Mouse (Mus musculus): ENCODE data around the gene Sgcd. TPM values are rescaled to one million over a fixed set of nuclear protein-coding genes. Genes with fewer than 3 reads are reported as not detected.

The Sgcd gene
- total RNA-seq, 1 experiment from 2014 or later: not detected

DNA sequence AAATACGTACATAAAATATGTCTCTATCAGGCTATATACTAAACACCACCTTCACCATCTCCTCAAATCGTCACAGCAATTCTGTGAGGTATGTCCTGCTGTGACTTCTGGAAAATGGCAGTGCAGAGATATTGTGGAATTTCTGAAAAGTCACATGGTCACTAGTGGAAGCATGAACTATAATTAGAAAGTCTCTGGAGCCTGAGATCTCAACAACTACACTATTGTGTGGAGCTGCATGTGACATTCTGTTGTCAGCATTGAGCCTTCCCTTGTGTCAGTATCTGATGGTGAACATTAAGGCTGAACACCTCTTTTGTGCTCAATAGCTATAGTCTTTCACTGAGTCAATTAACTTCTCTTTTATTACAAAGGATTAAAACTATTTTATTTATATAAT, 637.2 kb downstream of the Sgcd start:
- no peak for ATAC-seq (replicated peaks; ENCODE audit: insufficient number of reproducible peaks, low FRiP score, low TSS enrichment, poor library complexity, severe bottlenecking)

DNA sequence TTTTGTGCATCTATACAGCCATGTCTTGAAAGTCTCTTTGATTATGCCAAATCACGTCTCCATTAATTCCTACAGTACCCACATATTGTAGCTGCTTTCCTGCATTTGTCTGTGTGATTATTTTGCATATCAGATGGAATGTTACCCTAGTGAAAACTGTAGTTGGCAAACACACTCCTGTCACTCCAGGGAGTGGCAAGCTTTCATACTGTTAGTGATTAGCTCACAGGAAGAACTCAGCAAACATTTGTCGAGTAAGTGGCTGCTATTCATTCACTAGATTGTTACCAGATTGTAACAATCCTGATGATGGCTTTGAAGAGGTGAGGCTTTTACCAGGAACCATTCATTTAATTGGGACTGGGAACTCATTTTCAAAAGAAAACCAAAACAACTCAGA, 645.3 kb downstream of the Sgcd start:
- no peak for ATAC-seq (replicated peaks; ENCODE audit: insufficient number of reproducible peaks, low FRiP score, low TSS enrichment, poor library complexity, severe bottlenecking)

DNA sequence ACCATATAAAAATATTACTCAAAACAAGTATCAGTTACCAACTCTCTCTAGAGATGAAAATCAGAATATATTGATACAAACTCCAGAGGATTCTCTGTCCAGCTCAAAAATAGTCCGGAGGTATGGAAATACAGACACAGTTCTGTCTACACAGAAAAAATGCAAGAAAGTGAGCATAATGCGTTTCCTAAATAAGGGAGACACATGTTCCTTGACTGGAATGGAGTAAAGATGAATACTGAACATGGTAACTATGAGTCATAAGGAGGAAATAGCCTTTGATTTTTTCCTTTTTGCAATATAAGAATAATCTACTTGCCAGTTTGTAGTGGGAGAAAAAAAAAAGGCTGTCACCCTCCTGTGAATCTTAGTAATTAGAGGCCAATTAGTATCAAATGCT, 655.1 kb downstream of the Sgcd start:
- ATAC-seq (replicated peaks; ENCODE audit: insufficient number of reproducible peaks, low FRiP score, low TSS enrichment, poor library complexity, severe bottlenecking): no peak

DNA sequence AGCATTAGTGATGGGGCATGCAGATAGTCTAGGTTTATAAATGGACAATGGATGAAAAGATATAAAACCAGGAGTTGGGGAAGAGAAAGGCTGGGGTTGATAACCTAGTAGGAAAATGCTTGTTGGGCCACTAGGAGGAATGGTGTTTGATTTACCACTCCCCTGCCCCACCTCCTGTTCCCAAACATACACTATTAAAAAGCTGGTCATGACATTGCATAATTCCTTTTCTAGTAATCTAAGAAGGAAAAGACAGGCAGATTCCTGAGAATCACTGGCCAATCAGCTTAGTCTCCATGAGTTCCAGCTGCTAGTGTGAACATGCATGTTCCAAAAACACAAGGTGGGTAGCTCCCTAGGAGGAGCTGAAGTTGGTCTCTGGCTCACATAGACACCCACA, 683.2 kb downstream of the Sgcd start:
- ATAC-seq (replicated peaks; ENCODE audit: insufficient number of reproducible peaks, low FRiP score, low TSS enrichment, poor library complexity, severe bottlenecking): no peak

DNA sequence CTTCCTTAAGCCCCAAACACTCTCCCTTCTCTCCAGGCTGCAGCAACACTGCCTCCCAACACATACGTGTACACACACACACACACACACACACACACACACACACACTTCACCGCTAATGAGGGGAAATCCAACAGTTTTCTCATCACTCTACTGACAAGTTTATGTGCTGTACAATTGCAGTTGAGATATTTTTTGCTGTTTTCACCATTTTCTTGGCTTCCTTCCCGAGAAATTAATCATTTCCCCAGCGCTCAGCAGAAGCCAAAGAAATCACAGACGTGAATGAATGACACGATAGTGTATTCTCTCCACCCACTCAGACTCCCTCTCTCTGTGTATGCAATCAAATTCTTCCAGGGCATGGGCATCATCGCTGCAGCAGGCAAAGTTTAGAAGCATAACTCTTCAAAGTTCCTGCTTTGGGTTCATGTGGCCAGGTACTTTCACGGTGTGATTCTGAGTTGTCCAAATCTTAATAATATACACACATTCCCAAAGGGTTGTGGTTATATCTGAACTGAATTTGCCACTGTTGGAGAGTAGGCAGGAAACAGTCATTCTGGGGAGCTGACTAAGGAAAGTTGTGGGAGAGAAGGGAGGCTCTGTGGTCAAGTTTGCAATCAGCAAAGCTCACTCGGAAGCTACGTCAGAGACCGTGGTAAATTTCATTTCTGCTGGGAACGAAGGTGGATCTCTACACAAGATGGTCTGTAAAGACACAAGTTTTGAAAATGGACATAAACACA, 683.9 kb downstream of the Sgcd start:
- ATAC-seq (replicated peaks; ENCODE audit: insufficient number of reproducible peaks, low FRiP score, low TSS enrichment, poor library complexity, severe bottlenecking): no peak

DNA sequence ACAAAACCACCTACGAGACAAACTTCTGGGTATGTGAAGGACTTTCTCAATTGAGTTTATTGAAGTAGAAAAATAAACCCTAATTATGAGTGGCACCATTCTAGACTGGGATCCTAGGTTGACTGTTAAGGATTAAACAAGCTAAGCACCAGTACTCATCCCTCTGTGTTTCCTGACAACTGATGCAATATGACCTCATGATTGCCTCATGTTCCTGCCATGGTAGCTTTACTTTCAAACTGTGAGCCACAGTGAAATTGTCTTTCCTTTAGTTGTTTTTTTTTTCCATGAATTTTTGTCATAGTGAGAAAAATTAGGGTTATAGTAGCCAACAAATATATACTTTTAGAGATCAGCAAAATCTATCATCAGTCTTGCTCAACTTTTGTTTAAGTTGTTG, 689.0 kb downstream of the Sgcd start:
- ATAC-seq (replicated peaks; ENCODE audit: insufficient number of reproducible peaks, low FRiP score, low TSS enrichment, poor library complexity, severe bottlenecking): no peak

DNA sequence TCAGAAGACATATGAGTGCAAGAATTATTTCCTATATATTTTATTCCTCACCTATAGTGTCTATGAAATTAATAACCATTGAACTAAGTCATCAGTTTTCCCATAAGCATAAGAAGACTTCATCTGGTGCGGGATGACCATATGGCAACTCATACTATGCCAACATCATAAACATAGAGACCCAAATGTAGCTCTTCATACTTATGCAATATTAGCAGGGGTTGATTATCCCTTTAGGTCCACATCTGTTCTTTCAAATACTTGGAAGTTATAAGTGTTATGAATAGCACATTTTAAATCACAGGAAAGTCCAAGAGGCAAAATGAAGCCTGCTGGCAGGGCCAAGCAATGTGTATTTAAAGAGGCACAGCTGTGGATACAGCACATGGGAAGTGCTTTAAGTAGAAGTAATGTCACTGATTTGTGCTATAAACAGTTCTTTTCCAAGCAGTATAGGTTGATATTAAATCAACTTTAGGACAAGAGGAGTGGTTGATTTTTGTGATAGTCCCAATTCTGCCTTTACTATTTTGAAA, 690.9 kb downstream of the Sgcd start:
- ATAC-seq (replicated peaks; ENCODE audit: insufficient number of reproducible peaks, low FRiP score, low TSS enrichment, poor library complexity, severe bottlenecking): no peak

DNA sequence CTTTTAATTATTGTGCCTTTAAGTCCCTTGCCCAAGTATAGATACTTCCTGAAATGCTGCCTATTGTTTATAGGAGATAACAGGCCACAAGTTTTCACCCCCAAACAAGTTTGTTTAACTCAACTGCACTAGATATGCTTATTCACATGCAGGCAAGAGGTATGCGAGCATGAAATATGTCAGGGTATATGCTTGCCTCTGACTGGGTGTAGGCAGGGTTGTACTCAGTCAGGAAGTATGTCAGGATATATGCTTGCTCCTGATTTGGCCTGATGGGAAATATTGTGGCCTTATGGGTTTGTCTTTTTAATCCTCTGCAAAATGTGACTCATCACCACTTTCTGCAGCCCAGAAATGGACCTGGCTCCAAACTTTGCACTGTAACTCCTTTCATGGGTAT, 694.0 kb downstream of the Sgcd start:
- ATAC-seq (replicated peaks; ENCODE audit: insufficient number of reproducible peaks, low FRiP score, low TSS enrichment, poor library complexity, severe bottlenecking): no peak

DNA sequence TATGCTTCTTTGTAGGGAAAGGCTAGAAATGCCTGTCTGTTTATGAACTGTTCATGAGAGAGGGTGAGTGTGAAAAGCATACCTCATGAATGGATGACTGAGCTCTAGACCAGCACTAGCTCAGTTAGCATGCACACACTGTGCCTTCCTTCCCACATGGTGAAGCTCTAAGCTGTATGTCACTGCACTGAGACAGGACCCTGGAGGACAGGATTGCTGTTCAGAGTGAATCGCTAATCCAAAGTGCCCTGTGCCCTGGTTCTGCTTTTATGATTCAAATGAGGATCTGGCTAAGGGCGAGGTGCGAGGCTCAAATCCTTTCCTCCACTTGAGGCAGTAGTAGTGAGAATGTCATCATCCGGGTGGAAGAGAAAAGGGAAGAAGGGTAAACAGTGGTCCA, 712.2 kb downstream of the Sgcd start:
- no peak for ATAC-seq (replicated peaks; ENCODE audit: insufficient number of reproducible peaks, low FRiP score, low TSS enrichment, poor library complexity, severe bottlenecking)

DNA sequence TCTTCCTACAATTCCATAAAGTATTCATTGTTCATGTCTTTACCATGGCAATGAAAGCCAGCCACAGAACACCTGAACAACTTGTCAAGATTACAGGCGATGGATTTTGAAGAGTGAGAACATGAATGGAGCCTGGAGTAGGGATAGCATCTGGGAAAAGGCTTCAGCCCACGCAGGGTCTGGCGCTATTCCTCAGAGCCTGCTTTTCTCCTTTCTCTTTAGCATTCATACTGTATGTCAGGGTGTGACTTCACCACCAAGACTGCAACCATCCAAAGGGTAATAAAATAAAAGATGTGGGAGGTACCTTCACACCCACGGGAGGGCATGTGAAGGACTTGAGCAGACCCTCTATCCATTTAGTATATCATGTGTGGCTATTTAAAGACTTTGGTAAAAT, 720.2 kb downstream of the Sgcd start:
- no peak for ATAC-seq (replicated peaks; ENCODE audit: insufficient number of reproducible peaks, low FRiP score, low TSS enrichment, poor library complexity, severe bottlenecking)

DNA sequence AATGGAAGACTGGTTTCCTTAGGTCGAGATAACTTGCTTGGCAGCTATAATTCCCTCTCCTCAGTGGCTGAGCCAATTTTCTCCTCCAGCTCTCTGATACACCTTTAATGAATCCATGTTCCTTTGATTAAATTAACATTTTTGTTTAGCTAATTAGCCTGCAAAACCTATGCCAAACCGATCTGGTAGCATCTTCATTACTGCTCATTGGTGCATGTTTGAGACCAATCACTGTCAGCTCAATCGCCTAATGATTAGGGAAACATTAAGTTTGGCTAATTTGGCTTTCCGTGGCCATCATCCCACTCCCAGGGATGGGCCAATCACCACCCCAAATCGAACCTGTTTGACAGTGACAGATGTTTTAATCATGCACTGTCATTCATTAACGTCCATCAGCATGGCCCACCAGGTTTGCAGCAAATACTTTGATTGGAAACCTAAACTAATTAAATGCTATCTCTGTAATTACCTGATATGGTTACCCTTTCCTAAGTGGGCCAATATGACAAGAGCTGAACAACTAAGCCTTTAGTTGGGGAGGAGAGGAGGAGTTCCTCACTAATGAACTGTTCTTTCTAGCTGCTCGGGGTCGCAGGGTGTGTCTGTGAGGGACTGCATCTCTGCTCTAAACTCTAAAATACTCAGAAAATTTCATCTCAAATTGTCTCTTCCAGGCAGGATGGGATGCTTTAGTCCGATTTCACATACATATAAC, 724.3 kb downstream of the Sgcd start:
- no peak for ATAC-seq (replicated peaks; ENCODE audit: insufficient number of reproducible peaks, low FRiP score, low TSS enrichment, poor library complexity, severe bottlenecking)

DNA sequence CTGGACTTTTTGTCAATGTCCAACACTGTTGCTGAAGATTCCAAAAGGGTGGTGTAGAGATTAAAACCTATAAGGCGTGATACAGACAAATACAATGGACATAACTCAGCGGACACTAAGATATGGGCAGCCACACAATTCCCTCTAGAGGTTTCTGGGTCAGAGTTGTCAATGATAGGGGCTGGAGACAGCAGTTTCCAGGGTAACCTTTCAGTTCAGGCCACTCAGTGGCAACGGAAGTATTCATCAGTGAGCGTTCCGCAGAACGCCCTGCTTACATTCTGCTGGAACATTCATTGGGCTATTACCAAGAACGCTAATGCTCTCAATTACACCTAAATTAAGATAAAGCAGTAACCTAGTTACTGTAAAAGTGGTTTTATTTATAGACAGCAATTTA, 738.5 kb downstream of the Sgcd start:
- ATAC-seq (replicated peaks; ENCODE audit: insufficient number of reproducible peaks, low FRiP score, low TSS enrichment, poor library complexity, severe bottlenecking): no peak

DNA sequence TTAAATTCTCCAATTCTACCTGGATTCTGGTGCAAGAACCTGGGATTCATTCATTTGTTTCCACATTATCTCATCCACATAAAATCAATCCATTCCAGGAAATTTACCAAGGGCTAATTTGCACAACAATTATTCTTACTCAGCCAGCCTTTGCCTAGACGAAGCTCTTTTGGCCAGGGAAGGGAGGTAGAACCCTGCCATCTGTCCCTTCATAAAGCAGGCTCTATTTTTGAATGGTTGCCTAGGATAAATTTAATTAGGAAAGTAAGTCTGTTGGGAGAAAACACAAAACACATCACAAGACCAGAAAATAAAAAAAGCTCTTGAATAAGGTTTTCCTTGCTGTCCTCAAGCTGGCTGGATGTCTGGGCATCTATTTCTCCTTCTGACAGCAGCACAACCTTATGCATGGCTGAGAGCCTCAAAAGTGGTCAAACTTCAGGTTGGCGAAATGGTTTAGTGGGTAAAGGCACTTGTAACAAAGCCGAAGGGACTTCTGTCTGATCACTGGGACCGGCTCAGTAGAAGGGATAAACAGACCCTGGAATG, 740.4 kb downstream of the Sgcd start:
- ATAC-seq (replicated peaks; ENCODE audit: insufficient number of reproducible peaks, low FRiP score, low TSS enrichment, poor library complexity, severe bottlenecking): no peak

DNA sequence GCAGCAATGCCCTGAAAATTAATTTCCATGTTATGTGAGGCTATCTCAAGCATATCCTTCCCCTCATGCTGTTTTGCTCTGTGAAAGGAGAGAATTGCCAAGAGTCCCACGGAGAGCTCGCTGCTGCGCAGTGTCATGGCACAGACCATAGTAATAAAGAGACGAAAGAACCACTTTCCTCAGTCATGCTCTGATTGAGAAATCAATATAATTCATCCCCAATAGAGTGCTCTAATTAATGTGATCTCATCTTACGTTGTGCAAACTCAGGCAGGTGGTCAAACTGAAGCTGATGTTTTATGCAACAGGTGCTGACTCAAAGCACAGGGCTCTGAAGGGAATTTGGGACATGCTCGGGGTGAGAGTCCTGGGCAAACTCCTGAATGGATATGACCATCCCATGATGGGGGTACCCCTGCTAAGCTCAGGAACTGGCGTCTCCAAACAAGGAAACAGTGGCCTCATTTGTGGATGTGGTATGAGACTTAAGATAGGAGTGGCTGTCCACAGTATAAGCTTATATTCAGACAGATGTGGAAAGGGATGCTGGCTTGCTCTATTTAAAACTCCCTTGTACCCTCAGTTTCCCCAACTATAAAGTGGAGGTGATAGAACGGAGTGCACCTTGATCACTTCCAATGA, 740.9 kb downstream of the Sgcd start:
- no peak for ATAC-seq (replicated peaks; ENCODE audit: insufficient number of reproducible peaks, low FRiP score, low TSS enrichment, poor library complexity, severe bottlenecking)

DNA sequence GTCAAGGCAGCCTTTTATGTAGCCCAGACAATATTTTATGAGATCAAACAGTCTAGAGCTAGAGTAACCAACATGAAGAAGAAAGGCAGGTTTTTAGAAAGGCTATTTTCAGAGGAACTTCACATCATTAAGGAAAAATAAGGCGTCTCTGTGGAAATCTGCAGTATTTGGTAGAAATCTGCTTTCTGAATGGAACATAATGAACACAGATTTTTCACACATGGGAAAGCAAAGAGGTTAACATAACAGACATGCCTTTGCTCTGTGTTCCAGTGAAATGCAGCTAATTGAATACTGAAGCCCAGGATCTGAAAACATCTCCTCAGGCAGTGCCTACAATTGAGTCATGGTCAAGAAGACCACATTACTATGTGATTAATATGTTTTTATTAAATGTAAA, 746.4 kb downstream of the Sgcd start:
- ATAC-seq (replicated peaks; ENCODE audit: insufficient number of reproducible peaks, low FRiP score, low TSS enrichment, poor library complexity, severe bottlenecking): no peak

DNA sequence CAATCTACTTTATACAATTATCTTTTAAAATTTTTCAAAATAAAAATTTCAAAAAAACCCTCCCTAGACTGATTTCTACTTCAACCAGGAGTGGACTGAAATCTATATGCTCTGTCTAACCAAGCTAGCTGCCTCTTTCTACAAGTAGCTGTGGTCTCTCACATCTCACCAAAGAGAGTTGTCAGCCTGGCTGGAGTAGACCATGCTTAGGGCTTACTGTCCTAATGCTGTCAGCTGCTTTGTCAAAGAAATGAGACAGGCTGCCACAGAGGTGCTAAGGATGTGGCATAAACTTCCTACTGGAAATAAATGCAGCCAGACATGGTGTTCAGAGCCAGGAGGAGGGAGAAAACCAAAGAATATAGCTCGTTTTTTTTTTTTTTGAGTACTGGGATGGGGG, 760.5 kb downstream of the Sgcd start:
- no peak for ATAC-seq (replicated peaks; ENCODE audit: insufficient number of reproducible peaks, low FRiP score, low TSS enrichment, poor library complexity, severe bottlenecking)

DNA sequence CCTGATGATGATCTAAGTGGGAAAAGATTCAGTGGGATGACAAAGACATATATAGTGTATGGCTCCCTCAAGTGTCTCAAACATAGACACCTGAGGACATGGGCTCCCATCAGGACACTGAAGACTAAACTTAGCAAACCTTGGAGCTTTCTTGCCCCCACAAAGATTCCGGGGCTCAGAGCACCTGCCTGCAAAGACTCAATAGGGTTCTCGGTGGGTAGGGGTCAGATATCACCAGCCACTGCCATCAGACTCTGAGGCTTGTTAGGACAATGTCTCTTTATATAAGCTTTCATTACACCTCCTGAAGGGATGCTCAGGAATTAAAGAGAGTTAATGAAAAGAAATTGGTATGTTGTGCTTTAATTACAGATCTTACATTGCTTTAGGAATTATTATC, 764.6 kb downstream of the Sgcd start:
- ATAC-seq (replicated peaks; ENCODE audit: insufficient number of reproducible peaks, low FRiP score, low TSS enrichment, poor library complexity, severe bottlenecking): no peak

DNA sequence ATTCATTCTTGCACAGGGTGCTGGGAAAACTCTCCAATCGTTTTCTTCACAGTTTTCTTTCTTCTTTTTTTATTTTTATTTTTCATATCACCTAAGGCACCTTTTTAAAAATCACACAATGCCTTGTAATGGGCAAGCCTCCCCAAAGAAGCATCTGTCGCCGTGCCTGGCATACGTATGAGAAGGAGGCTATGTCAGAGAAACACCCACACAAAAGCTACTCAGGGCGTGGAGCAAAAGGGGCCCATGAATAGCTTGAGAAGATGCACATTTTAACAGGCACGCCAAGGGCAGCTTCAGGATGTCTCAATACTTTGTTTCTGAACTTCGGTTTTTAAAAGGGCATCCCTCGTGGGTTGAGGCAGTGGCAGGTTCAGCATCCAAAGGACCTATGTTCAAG, 777.2 kb downstream of the Sgcd start:
- ATAC-seq (replicated peaks; ENCODE audit: insufficient number of reproducible peaks, low FRiP score, low TSS enrichment, poor library complexity, severe bottlenecking): no peak

DNA sequence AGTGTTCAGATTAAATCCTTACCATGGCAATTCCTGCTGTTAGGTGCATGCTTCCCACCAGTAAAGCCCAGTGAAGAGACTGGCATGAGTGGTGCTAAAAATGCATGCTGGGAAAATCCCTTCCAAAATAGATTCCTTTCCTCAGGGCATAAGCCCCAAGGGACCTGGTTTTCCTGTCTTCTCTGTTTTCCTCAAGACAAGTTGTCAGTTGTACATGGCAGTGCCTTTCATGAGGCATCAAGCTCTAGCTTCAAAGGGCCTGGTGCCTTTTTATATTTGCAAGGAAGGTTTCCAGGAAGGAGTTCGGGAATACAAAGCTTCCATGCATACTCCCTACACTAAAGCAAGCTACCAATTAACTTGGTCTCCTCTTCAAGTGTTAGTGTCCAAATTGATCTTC, 782.3 kb downstream of the Sgcd start:
- no peak for ATAC-seq (replicated peaks; ENCODE audit: insufficient number of reproducible peaks, low FRiP score, low TSS enrichment, poor library complexity, severe bottlenecking)

DNA sequence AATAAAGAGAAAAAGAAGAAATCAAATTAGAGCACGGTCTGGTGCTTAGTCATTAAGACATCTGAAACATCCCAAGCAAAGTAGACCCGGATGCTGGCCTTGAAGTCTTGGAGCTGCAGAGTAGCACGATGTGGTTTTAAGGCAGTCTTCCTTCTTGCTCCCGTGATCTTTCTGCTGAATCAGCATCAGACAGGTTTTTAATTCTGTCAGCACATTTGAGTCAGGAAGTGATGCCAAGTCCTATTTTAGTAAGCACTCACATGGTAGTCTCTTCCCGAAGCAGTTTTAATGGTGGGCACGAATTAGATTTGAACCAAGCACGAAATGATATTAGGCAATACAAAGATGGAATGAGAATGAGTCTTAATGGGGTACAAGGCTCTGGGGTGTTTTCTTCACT, 789.7 kb downstream of the Sgcd start:
- ATAC-seq (replicated peaks; ENCODE audit: insufficient number of reproducible peaks, low FRiP score, low TSS enrichment, poor library complexity, severe bottlenecking): no peak

Data from monocyte, adult 5-6 weeks (primary cell).